Mouse (Mus musculus): ENCODE data around the gene Kdm4d.

DNA sequence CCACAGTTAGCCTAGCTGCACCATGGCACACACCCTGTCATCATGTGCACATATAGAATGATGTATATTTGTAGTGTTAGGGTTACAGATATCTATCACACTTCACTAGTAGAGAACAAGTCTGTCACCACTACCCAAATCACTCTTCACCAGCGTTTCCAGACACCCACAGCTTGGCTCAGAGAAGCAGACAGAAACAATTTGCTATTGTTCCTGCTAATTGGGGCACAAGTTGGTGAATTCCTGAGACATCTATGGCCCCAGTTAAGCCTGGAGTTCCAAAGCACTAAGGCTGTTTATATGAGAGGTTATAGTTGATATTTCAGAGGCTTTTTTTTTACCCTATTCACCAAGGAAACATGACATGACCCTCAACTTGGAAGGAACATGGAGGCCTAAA lies 17.0 kb upstream of the Kdm4d start:
- no peak for TF ChIP-seq CTCF (IDR thresholded peaks at IDR 0.05; ENCODE audit: low read depth)
- TF ChIP-seq EP300 (IDR thresholded peaks at IDR 0.05; ENCODE audit: low read depth), result no peak
